In the genomic region with DNA sequence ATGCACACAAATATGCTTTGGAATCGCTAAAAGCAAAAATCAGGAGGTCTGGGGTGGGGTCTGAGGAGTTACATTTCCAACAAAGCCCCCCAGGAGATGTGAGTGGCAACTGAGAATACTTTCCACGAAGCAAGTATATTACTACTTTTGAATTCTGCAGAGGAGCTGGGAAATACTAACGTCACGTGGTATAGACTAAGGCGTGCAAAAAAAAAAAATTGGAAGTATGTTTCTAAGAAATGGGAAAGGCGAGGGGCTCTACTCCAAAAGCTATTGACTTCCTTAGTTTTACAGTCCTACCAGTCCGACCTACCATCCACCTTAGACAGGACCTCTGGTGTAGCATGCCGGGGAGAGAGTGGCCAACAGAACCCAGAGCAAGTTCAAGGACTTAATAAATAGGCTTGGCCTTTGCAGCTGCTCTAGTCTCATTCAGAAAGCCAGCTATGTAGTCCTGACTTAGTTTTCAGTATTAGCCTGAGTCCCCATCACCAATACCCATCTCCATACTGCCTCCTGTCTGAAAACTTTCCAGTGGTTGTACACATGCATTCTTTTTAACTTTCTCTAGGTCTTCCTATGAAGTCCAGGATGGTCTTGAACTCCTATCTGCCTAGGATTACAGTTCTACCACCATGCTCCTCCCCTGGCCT, we compare ENCODE assay signal across 9 mouse cellular contexts. TPM values are rescaled to one million over a fixed set of nuclear protein-coding genes. Genes with fewer than 3 reads are reported as not detected.
DNase-seq lines count a peak whose midpoint lies in the region; ATAC-seq and TF ChIP-seq lines count a peak whose summit lies in the region.
"Had no signal": no experiment of that assay in that cellular context is flagged by ENCODE, and none has a peak within 500 bp of the region (broad histone marks: within the 10 kb centered on the region; RNA-seq: fewer than 3 reads in every experiment).

No protein-coding gene starts in this region.

- H3K36me3 ChIP-seq in neural tube, embryonic 11.5 days (ENCODE audit: control insufficient read depth, insufficient read depth, low read length): no peaks in the 10 kb centered on the region
- H3K36me3 ChIP-seq in limb, embryonic 14.5 days (ENCODE audit: control insufficient read depth, insufficient read depth, low read length): no peaks in the 10 kb centered on the region
- H3K36me3 ChIP-seq in stomach, embryonic 16.5 days (ENCODE audit: control insufficient read depth, insufficient read depth, low read length): no peaks in the 10 kb centered on the region

- 40% methylated on average over 8 of the region's 8 CpGs for WGBS in neural tube, embryonic 11.5 days
- WGBS in limb, embryonic 14.5 days: 28% methylated on average over 8 of the region's 8 CpGs
- WGBS in stomach, embryonic 16.5 days: 37% methylated on average over 8 of the region's 8 CpGs

- no peak for TF ChIP-seq POLR2A in limb, embryonic 14.5 days (IDR thresholded peaks at IDR 0.05; ENCODE audit: borderline replicate concordance, extremely low read depth, insufficient read depth, insufficient read length)

- DNase-seq in adrenal gland, postnatal 10 days: peak; percentile 12
- no peak for DNase-seq in adrenal gland, adult 2 months
- no peak for DNase-seq in neural tube, embryonic 11.5 days (ENCODE audit: low spot score)
- no peak for DNase-seq in neural tube, embryonic 10.5 days (ENCODE audit: extremely low spot score, low spot score)
- DNase-seq in limb, embryonic 14.5 days (ENCODE audit: low spot score): no peak
- DNase-seq in frontal cortex, adult 2 months (ENCODE audit: extremely low spot score in 1 of 2, low spot score in 1 of 2): no peak
- no peak for DNase-seq in spleen, adult 12 weeks (ENCODE audit: low spot score)

- no peaks in the 10 kb centered on the region for H3K27me3 ChIP-seq in neural tube, embryonic 11.5 days (ENCODE audit: control insufficient read depth, insufficient read depth, low read length)
- no peaks in the 10 kb centered on the region for H3K27me3 ChIP-seq in limb, embryonic 14.5 days (ENCODE audit: control insufficient read depth, insufficient read depth, low read length)
- H3K27me3 ChIP-seq in stomach, embryonic 16.5 days (ENCODE audit: control insufficient read depth, insufficient read depth, low read length): no peaks in the 10 kb centered on the region

- no peak overlapping the region; the same call in 1 of the 2 replicates for H3K9ac ChIP-seq in neural tube, embryonic 11.5 days (ENCODE audit: low read length)
- 0 out of 2 replicates have a peak overlapping the region, but pooled peaks have one; percentile 93 for H3K9ac ChIP-seq in limb, embryonic 14.5 days (ENCODE audit: low read depth, low read length, severe bottlenecking)
- peak overlapping the region; percentile 93 for H3K9ac ChIP-seq in stomach, embryonic 16.5 days (ENCODE audit: low read length)

- H3K4me3 ChIP-seq in neural tube, embryonic 11.5 days (ENCODE audit: low read depth, low read length): peak overlapping the region; percentile 89
- peak overlapping the region; percentile 82 for H3K4me3 ChIP-seq in limb, embryonic 14.5 days (replicated peaks; ENCODE audit: low read length)
- H3K4me3 ChIP-seq in stomach, embryonic 16.5 days (replicated peaks; ENCODE audit: low read length): peak overlapping the region; percentile 68

- 0 out of 2 replicates have a peak overlapping the region, but pooled peaks have one; percentile 92 for H3K27ac ChIP-seq in neural tube, embryonic 11.5 days (ENCODE audit: low read depth, low read length)
- H3K27ac ChIP-seq in limb, embryonic 14.5 days (replicated peaks; ENCODE audit: low read depth, low read length): no peak overlapping the region
- peak overlapping the region; percentile 94; the same call in 1 of the 2 replicates for H3K27ac ChIP-seq in stomach, embryonic 16.5 days (ENCODE audit: low read length)

- H3K9me3 ChIP-seq in neural tube, embryonic 11.5 days (ENCODE audit: control insufficient read depth, low read length): no peaks in the 10 kb centered on the region
- H3K9me3 ChIP-seq in limb, embryonic 14.5 days (ENCODE audit: control insufficient read depth, low read length): no peaks in the 10 kb centered on the region
- H3K9me3 ChIP-seq in stomach, embryonic 16.5 days (replicated peaks; ENCODE audit: control insufficient read depth, low read length): no peaks in the 10 kb centered on the region

- peak overlapping the region; percentile 90 for H3K4me2 ChIP-seq in neural tube, embryonic 11.5 days (ENCODE audit: low read depth)
- peak overlapping the region; percentile 79 for H3K4me2 ChIP-seq in limb, embryonic 14.5 days (replicated peaks; ENCODE audit: low read depth, low read length, severe bottlenecking)
- H3K4me2 ChIP-seq in stomach, embryonic 16.5 days (ENCODE audit: low read depth, low read length): peak overlapping the region; percentile 92

- ATAC-seq in neural tube, embryonic 11.5 days (ENCODE audit: insufficient read depth, low FRiP score, low TSS enrichment): no peak
- ATAC-seq in limb, embryonic 14.5 days (ENCODE audit: low FRiP score, low read depth): no peak
- no peak for ATAC-seq in stomach, embryonic 16.5 days (ENCODE audit: insufficient read depth, low FRiP score)

- H3K4me1 ChIP-seq in neural tube, embryonic 11.5 days (ENCODE audit: control insufficient read depth, insufficient read depth, low read length): peaks cover 5% of the 10 kb centered on the region; the same call in 1 of the 2 replicates
- peaks cover 22% of the 10 kb centered on the region for H3K4me1 ChIP-seq in limb, embryonic 14.5 days (ENCODE audit: control insufficient read depth, insufficient read depth, low read length)
- H3K4me1 ChIP-seq in stomach, embryonic 16.5 days (ENCODE audit: control insufficient read depth, insufficient read depth, low read length): peaks cover 22% of the 10 kb centered on the region

RNA-seq across cellular contexts. Expression of gene Kat2b, which starts 2.2 kb away (rescaled TPM):
- 10 to 100 TPM; 68.2 to 69.1 TPM for total RNA-seq in adrenal gland, postnatal 10 days (2021)
- total RNA-seq in adrenal gland, adult 2 months (2021): 10 to 100 TPM; 76.0 to 81.3 TPM
- polyA plus RNA-seq in adrenal gland, adult 2 months (2012; rRNA removed): 20.7 and 25.2 TPM in 2 replicates
- polyA plus RNA-seq in neural tube, embryonic 11.5 days (2014; fragmentation: Nextera tagmentation; extraction: Ambion mirVana): 4.4 and 5.2 TPM in 2 replicates
- 7.5 and 10.0 TPM in 2 replicates for polyA plus RNA-seq in limb, embryonic 14.5 days (2012; rRNA removed)
- 7.6 and 7.9 TPM in 2 replicates for polyA plus RNA-seq in limb, embryonic 14.5 days (2014; fragmentation: Nextera tagmentation; extraction: Ambion mirVana)
- 5.2 and 6.6 TPM in 2 replicates for polyA plus RNA-seq in stomach, embryonic 16.5 days (2015; fragmentation: Nextera tagmentation; extraction: Ambion mirVana)
- polyA plus RNA-seq in frontal cortex, adult 2 months (2012; rRNA removed): 15.2 and 15.4 TPM in 2 replicates

RNA-seq across cellular contexts. Expression of gene Pp2d1, which starts 29.6 kb away (rescaled TPM):
- total RNA-seq in adrenal gland, postnatal 10 days (2021): not detected
- not detected for total RNA-seq in adrenal gland, adult 2 months (2021)
- polyA plus RNA-seq in adrenal gland, adult 2 months (2012; rRNA removed): not detected in 2 replicates
- polyA plus RNA-seq in neural tube, embryonic 11.5 days (2014; fragmentation: Nextera tagmentation; extraction: Ambion mirVana): 0.39 and 0.69 TPM in 2 replicates
- polyA plus RNA-seq in limb, embryonic 14.5 days (2012; rRNA removed): not detected in 2 replicates
- 0.45 and 0.64 TPM in 2 replicates for polyA plus RNA-seq in limb, embryonic 14.5 days (2014; fragmentation: Nextera tagmentation; extraction: Ambion mirVana)
- polyA plus RNA-seq in stomach, embryonic 16.5 days (2015; fragmentation: Nextera tagmentation; extraction: Ambion mirVana): 0.23 and 0.25 TPM in 2 replicates
- 0.06 TPM in 1 of 2 replicates, not detected in the other for polyA plus RNA-seq in frontal cortex, adult 2 months (2012; rRNA removed)
- polyA plus RNA-seq: gonadal fat pad, adult 2 months had no signal
